15 mouse cellular contexts compared by ENCODE assay signal in genomic region chr2:157349121-157349778, GRCm38 (mm10). TPM values are rescaled to one million over a fixed set of nuclear protein-coding genes. Genes with fewer than 3 reads are reported as not detected.
DNase-seq lines count a peak whose midpoint lies in the region; ATAC-seq and TF ChIP-seq lines count a peak whose summit lies in the region.
"Had no signal": no experiment of that assay in that cellular context is flagged by ENCODE, and none has a peak within 500 bp of the region (broad histone marks: within the 10 kb centered on the region; RNA-seq: fewer than 3 reads in every experiment).

No protein-coding gene starts in this region.

- peaks cover 42% of the 10 kb centered on the region for H3K4me1 ChIP-seq in forebrain, embryonic 13.5 days
- peaks cover 21% of the 10 kb centered on the region for H3K4me1 ChIP-seq in olfactory bulb, adult 2 months (ENCODE audit: control insufficient read depth, insufficient read depth, low read length)
- H3K4me1 ChIP-seq in liver, embryonic 11.5 days (replicated peaks; ENCODE audit: control insufficient read depth, insufficient read depth, low read length) = no peaks in the 10 kb centered on the region
- H3K4me1 ChIP-seq: liver, embryonic 13.5 days had no signal

- intact Hi-C loops in heart, postnatal 10 days (cut with DNase I) = no loop called here

- TF ChIP-seq CTCF in olfactory bulb, adult 2 months (IDR thresholded peaks at IDR 0.05; ENCODE audit: insufficient read depth, low read depth, low read length) = no peak

- H3K4me2 ChIP-seq in forebrain, embryonic 13.5 days = peak overlapping the region; percentile 39
- no peak overlapping the region for H3K4me2 ChIP-seq in liver, embryonic 11.5 days
- H3K4me2 ChIP-seq: liver, embryonic 13.5 days had no signal

- no peaks in the 10 kb centered on the region for H3K27me3 ChIP-seq in forebrain, embryonic 13.5 days
- H3K27me3 ChIP-seq in liver, embryonic 11.5 days (replicated peaks; ENCODE audit: control insufficient read depth, insufficient read depth, low read length) = 0 out of 2 replicates have a peak, but pooled peaks cover 3% of the 10 kb centered on the region

- no peak for TF ChIP-seq POLR2A in olfactory bulb, adult 2 months (IDR thresholded peaks at IDR 0.05; ENCODE audit: insufficient read depth, low read depth, low read length)

- H3K36me3 ChIP-seq in forebrain, embryonic 13.5 days (ENCODE audit: poor library complexity, severe bottlenecking) = no peaks in the 10 kb centered on the region
- H3K36me3 ChIP-seq in liver, embryonic 11.5 days (ENCODE audit: control insufficient read depth, insufficient read depth, low read length) = no peaks in the 10 kb centered on the region
- H3K36me3 ChIP-seq: liver, embryonic 13.5 days had no signal

- ATAC-seq in forebrain, embryonic 13.5 days = 0 out of 2 replicates have a peak, but pooled peaks have one; percentile 19
- ATAC-seq in liver, embryonic 11.5 days (replicated peaks; ENCODE audit: low FRiP score) = no peak
- ATAC-seq: CD4-positive, CD25-positive, alpha-beta regulatory T cell, adult 4 months had no signal

- H3K9ac ChIP-seq in forebrain, embryonic 13.5 days = 0 out of 2 replicates have a peak overlapping the region, but pooled peaks have one; percentile 34
- H3K9ac ChIP-seq in liver, embryonic 11.5 days (ENCODE audit: low read depth, low read length) = no peak overlapping the region
- H3K9ac ChIP-seq: liver, embryonic 13.5 days had no signal

- H3K4me3 ChIP-seq in forebrain, embryonic 13.5 days = no peak overlapping the region
- H3K4me3 ChIP-seq in olfactory bulb, adult 2 months (ENCODE audit: insufficient read depth, low read depth, low read length) = no peak overlapping the region
- H3K4me3 ChIP-seq in liver, embryonic 11.5 days (ENCODE audit: low read depth, low read length) = no peak overlapping the region
- H3K4me3 ChIP-seq: liver, embryonic 13.5 days had no signal

- WGBS in forebrain, embryonic 13.5 days = 37% methylated on average over 12 of the region's 12 CpGs
- 32% methylated on average over 12 of the region's 12 CpGs for WGBS in olfactory bulb, adult 2 months
- 58% methylated on average over 12 of the region's 12 CpGs for WGBS in liver, embryonic 11.5 days

- H3K9me3 ChIP-seq in forebrain, embryonic 13.5 days (replicated peaks) = no peaks in the 10 kb centered on the region
- H3K9me3 ChIP-seq in liver, embryonic 11.5 days (ENCODE audit: control insufficient read depth, low read length) = no peaks in the 10 kb centered on the region
- H3K9me3 ChIP-seq: liver, embryonic 13.5 days had no signal

- peak; percentile 44 to 69 for DNase-seq in layer of hippocampus, adult 18-20 months (ENCODE audit: low spot score in 2 of 2)
- DNase-seq in layer of hippocampus, adult 11-12 months (ENCODE audit: low spot score) = no peak
- peak; percentile 24 for DNase-seq in layer of hippocampus, adult 9-10 months (ENCODE audit: low spot score)
- DNase-seq in liver, embryonic 11.5 days (ENCODE audit: low spot score) = no peak
- DNase-seq in B cell, adult 2 months = no peak
- no peak for DNase-seq in heart, postnatal 10 days
- DNase-seq: kidney, postnatal 36 days; liver, embryonic 13.5 days; right cerebral cortex, postnatal 4 days; thymus, adult 2 months had no signal

- peak overlapping the region; percentile 96 for H3K27ac ChIP-seq in forebrain, embryonic 13.5 days
- peak overlapping the region; percentile 52 for H3K27ac ChIP-seq in olfactory bulb, adult 2 months (ENCODE audit: insufficient read depth, low read depth, low read length)
- H3K27ac ChIP-seq in liver, embryonic 11.5 days (ENCODE audit: low read depth, low read length) = no peak overlapping the region
- H3K27ac ChIP-seq: liver, embryonic 13.5 days had no signal

RNA-seq across cellular contexts. Expression of gene Ghrh, which starts 1.9 kb away (rescaled TPM):
- total RNA-seq in layer of hippocampus, adult 18-20 months (2021) = not detected
- polyA plus RNA-seq in forebrain, embryonic 13.5 days (2015; fragmentation: Nextera tagmentation; extraction: Ambion mirVana) = 2.5 TPM in 2 replicates
- polyA plus RNA-seq in olfactory bulb, adult 2 months (2012; ENCODE audit: insufficient read depth, insufficient read length, low replicate concordance, missing spikeins) = not detected in 2 replicates
- polyA plus RNA-seq in liver, embryonic 11.5 days (2014; fragmentation: Nextera tagmentation; extraction: Ambion mirVana) = not detected in 2 replicates
- total RNA-seq in heart, postnatal 10 days (2021) = not detected
- total RNA-seq: megakaryocyte-erythroid progenitor cell, adult 5-6 weeks had no signal
- polyA plus RNA-seq: CD4-positive, CD25-positive, alpha-beta regulatory T cell, adult 4 months; heart, postnatal 0 days; liver, embryonic 13.5 days had no signal

RNA-seq across cellular contexts. Expression of gene Manbal, which starts 18.1 kb away (rescaled TPM):
- 10 to 100 TPM; 55.5 to 57.0 TPM for total RNA-seq in layer of hippocampus, adult 18-20 months (2021)
- 89.9 and 95.2 TPM in 2 replicates for polyA plus RNA-seq in forebrain, embryonic 13.5 days (2015; fragmentation: Nextera tagmentation; extraction: Ambion mirVana)
- polyA plus RNA-seq in olfactory bulb, adult 2 months (2012; ENCODE audit: insufficient read depth, insufficient read length, low replicate concordance, missing spikeins) = not detected in 2 replicates
- 21.2 and 23.0 TPM in 2 replicates for polyA plus RNA-seq in liver, embryonic 11.5 days (2014; fragmentation: Nextera tagmentation; extraction: Ambion mirVana)
- total RNA-seq in heart, postnatal 10 days (2021) = 10 to 100 TPM; 32.4 to 34.0 TPM

Comparison
In these comparisons a context has a peak if more than half of its experiments do, and no peak if none do; other contexts are left out.
1. DNase-seq: peak in layer of hippocampus, adult 18-20 months (2 of 2) and layer of hippocampus, adult 9-10 months (single experiment); none in layer of hippocampus, adult 11-12 months (single experiment), liver, embryonic 11.5 days (single experiment), B cell, adult 2 months (0 of 2) and heart, postnatal 10 days (0 of 2).
2. RNA of gene Manbal, which starts 18.1 kb away (polyA plus RNA-seq): 89.9 to 95.2 TPM in forebrain, embryonic 13.5 days and 21.2 to 23.0 TPM in liver, embryonic 11.5 days; not detected in olfactory bulb, adult 2 months; every median in the first group is over 10 times any median in the second.